Mouse (Mus musculus): ENCODE data around the gene Pitpnm1.

DNA sequence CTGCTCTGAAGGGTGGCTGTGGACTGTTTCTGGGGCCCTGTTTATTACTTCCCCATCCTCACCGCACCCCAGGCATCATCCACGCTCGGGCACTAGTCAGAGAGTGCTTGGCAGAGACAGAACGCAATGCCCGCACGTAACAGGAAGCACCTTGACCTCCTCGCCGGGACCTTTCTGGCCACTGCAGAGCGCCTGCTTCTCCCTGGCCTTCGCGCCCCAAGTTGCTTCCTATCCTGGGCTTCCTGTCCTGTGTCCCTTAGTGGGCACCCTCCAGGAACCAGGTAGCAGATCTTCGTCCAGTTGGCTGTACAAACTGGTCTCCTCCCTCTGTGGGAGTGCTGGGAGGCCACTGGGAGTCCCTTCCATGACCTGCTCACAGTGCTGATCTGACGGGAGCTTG is 1.4 kb upstream of the Pitpnm1 start:
- TF ChIP-seq POLR2A (IDR thresholded peaks at IDR 0.05; ENCODE audit: low read depth, low read length), result no peak
- TF ChIP-seq CTCF (IDR thresholded peaks at IDR 0.05; ENCODE audit: borderline replicate concordance, insufficient read depth, low read length), result no peak
